Comparison of ENCODE assay signal across 9 mouse cellular contexts in the genomic region with DNA sequence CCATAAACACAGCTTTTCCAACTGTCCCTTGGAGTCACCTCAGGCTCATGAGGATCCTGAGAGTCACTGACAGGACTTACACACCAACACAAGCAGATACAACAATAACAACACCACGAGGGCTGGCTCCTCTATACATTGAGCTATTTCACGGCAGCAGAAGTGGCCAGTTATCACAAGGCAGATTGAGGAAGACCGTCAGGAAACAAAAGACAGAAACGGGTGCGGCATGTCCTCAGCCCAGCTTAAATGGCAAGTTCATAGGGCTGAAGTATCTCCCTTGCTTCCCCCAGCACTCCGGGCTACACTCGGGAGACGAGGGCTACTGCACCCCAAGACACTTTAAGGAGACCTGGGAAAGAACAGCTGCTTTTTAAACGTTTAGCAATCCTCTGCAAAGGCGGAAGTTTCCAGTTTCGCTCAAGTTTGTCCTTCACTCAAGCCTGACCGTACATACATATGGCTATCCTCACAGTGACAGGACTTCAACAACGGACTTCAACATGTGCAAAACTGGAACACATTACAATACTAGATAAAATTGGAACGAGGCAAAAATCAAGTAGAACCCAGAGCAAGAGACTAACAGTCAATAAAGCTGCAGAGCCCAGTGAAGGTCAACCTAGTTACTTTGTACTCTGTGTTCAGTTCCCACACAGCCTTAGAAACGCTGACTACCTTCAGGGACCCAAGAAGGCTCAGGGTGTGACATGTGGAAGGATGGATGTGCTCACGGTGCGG. TPM values are rescaled to one million over a fixed set of nuclear protein-coding genes. Genes with fewer than 3 reads are reported as not detected.
DNase-seq lines count a peak whose midpoint lies in the region; ATAC-seq and TF ChIP-seq lines count a peak whose summit lies in the region.
"Had no signal": no experiment of that assay in that cellular context is flagged by ENCODE, and none has a peak within 500 bp of the region (broad histone marks: within the 10 kb centered on the region; RNA-seq: fewer than 3 reads in every experiment).

No protein-coding gene starts in this region.

- no peaks in the 10 kb centered on the region for H3K9me3 ChIP-seq in kidney, postnatal 0 days (replicated peaks; ENCODE audit: low read length)
- H3K9me3 ChIP-seq in forebrain, embryonic 12.5 days = no peaks in the 10 kb centered on the region
- H3K9me3 ChIP-seq in limb, embryonic 10.5 days (replicated peaks) = no peaks in the 10 kb centered on the region
- no peaks in the 10 kb centered on the region for H3K9me3 ChIP-seq in neural tube, embryonic 13.5 days

- H3K27ac ChIP-seq in kidney, postnatal 0 days = peak overlapping the region; percentile 68
- no peak overlapping the region for H3K27ac ChIP-seq in forebrain, embryonic 12.5 days
- no peak overlapping the region for H3K27ac ChIP-seq in limb, embryonic 10.5 days
- H3K27ac ChIP-seq in neural tube, embryonic 13.5 days (replicated peaks) = no peak overlapping the region

- peaks cover 27% of the 10 kb centered on the region for H3K4me1 ChIP-seq in kidney, postnatal 0 days (replicated peaks; ENCODE audit: insufficient read depth, low read length)
- H3K4me1 ChIP-seq in forebrain, embryonic 12.5 days = peaks cover 40% of the 10 kb centered on the region
- H3K4me1 ChIP-seq in limb, embryonic 10.5 days = peaks cover 61% of the 10 kb centered on the region
- peaks cover 48% of the 10 kb centered on the region for H3K4me1 ChIP-seq in neural tube, embryonic 13.5 days (replicated peaks)

- peak overlapping the region; percentile 52; the same call in 1 of the 2 replicates for H3K9ac ChIP-seq in kidney, postnatal 0 days (ENCODE audit: low read depth, low read length)
- H3K9ac ChIP-seq in forebrain, embryonic 12.5 days = no peak overlapping the region
- H3K9ac ChIP-seq in neural tube, embryonic 13.5 days = peak overlapping the region; percentile 48

- no peak for ATAC-seq in kidney, postnatal 0 days (replicated peaks; ENCODE audit: low FRiP score, low read depth)
- no peak for ATAC-seq in forebrain, embryonic 12.5 days (ENCODE audit: low FRiP score)
- no peak for ATAC-seq in neural tube, embryonic 13.5 days (ENCODE audit: low read depth)
- ATAC-seq: Patski had no signal

- peak; percentile 70 for DNase-seq in kidney, postnatal 0 days (ENCODE audit: low spot score)
- no peak for DNase-seq in kidney, postnatal 25 days
- DNase-seq in limb, embryonic 10.5 days (ENCODE audit: low spot score) = no peak
- no peak for DNase-seq in left cerebral cortex, postnatal 4 days
- no peak for DNase-seq in left cerebral cortex, adult 8-10 months (ENCODE audit: low spot score in 2 of 2)
- no peak for DNase-seq in layer of hippocampus, adult 11-12 months (ENCODE audit: low spot score)

- TF ChIP-seq CTCF in kidney, postnatal 0 days (IDR thresholded peaks at IDR 0.05; ENCODE audit: low read depth) = no peak

- H3K27me3 ChIP-seq in kidney, postnatal 0 days (ENCODE audit: insufficient read depth, low read length) = no peaks in the 10 kb centered on the region
- H3K27me3 ChIP-seq in forebrain, embryonic 12.5 days = no peaks in the 10 kb centered on the region
- no peaks in the 10 kb centered on the region for H3K27me3 ChIP-seq in limb, embryonic 10.5 days (ENCODE audit: low read depth, poor library complexity, severe bottlenecking)
- H3K27me3 ChIP-seq in neural tube, embryonic 13.5 days = no peaks in the 10 kb centered on the region
- H3K27me3 ChIP-seq: Patski had no signal

- H3K4me2 ChIP-seq in kidney, postnatal 0 days (ENCODE audit: low read length) = peak overlapping the region; percentile 70
- peak overlapping the region; percentile 84 for H3K4me2 ChIP-seq in forebrain, embryonic 12.5 days
- peak overlapping the region; percentile 74 for H3K4me2 ChIP-seq in neural tube, embryonic 13.5 days

- peaks cover 26% of the 10 kb centered on the region for H3K36me3 ChIP-seq in kidney, postnatal 0 days (ENCODE audit: insufficient read depth, low read length)
- H3K36me3 ChIP-seq in forebrain, embryonic 12.5 days (replicated peaks) = peaks cover 26% of the 10 kb centered on the region
- peaks cover 47% of the 10 kb centered on the region for H3K36me3 ChIP-seq in limb, embryonic 10.5 days
- H3K36me3 ChIP-seq in neural tube, embryonic 13.5 days = peaks cover 26% of the 10 kb centered on the region

- H3K4me3 ChIP-seq in kidney, postnatal 0 days (replicated peaks; ENCODE audit: low read depth, low read length) = peak overlapping the region; percentile 94
- peak overlapping the region; percentile 11; the same call in 1 of the 2 replicates for H3K4me3 ChIP-seq in forebrain, embryonic 12.5 days (replicated peaks)
- 0 out of 2 replicates have a peak overlapping the region, but pooled peaks have one; percentile 75 for H3K4me3 ChIP-seq in limb, embryonic 10.5 days
- peak overlapping the region; percentile 94 for H3K4me3 ChIP-seq in neural tube, embryonic 13.5 days

- 22% methylated on average over 17 of the region's 17 CpGs for WGBS in kidney, postnatal 0 days
- 78% methylated on average over 17 of the region's 17 CpGs for WGBS in forebrain, embryonic 12.5 days
- 85% methylated on average over 17 of the region's 17 CpGs for WGBS in limb, embryonic 10.5 days
- WGBS in neural tube, embryonic 13.5 days = 72% methylated on average over 17 of the region's 17 CpGs

- intact Hi-C loops in left cerebral cortex, postnatal 4 days (cut with DNase I) = no loop called here

RNA-seq across cellular contexts. Expression of gene Sik1, which starts 2.0 kb away (rescaled TPM):
- polyA plus RNA-seq in kidney, postnatal 0 days (2015; fragmentation: Nextera tagmentation; extraction: Ambion mirVana) = 15.4 and 17.2 TPM in 2 replicates
- polyA plus RNA-seq in forebrain, embryonic 12.5 days (2016; fragmentation: Nextera tagmentation; extraction: Ambion mirVana) = 15.2 and 16.7 TPM in 2 replicates
- 10.3 and 13.4 TPM in 2 replicates for polyA plus RNA-seq in limb, embryonic 10.5 days (2016; fragmentation: Nextera tagmentation; extraction: Ambion mirVana)
- 17.0 and 20.1 TPM in 2 replicates for polyA plus RNA-seq in neural tube, embryonic 13.5 days (2015; fragmentation: Nextera tagmentation; extraction: Ambion mirVana)
- 10 to 100 TPM; 34.7 to 39.7 TPM for total RNA-seq in left cerebral cortex, postnatal 4 days (2021)
- total RNA-seq in left cerebral cortex, adult 8-10 months (2022) = 10 to 100 TPM; 14.3 to 21.7 (median 18.2) TPM

Comparison
In these comparisons a context has a peak if more than half of its experiments do, and no peak if none do; other contexts are left out.
1. H3K4me3 ChIP-seq: peak in every context shown above with its lines; median percentile 94 in kidney, postnatal 0 days; 94 in neural tube, embryonic 13.5 days; 75 in limb, embryonic 10.5 days; 11 in forebrain, embryonic 12.5 days.